Mouse (Mus musculus) MEL (cell line): ENCODE results near the gene Depdc5. TPM values are rescaled to one million over a fixed set of nuclear protein-coding genes. Genes with fewer than 3 reads are reported as not detected.

ENCODE experiments used
- DNase-seq: peaks from one replicate; pipeline ENCODE4 v3.0.0; 2011; ENCODE audit warnings: low read depth, low spot score
- H3K27ac ChIP-seq: 2 replicates; pipeline ENCODE4 v1.5.1; 2012; ENCODE audit warnings: low read depth, mild to moderate bottlenecking, control low read depth, low read length, moderate library complexity; ENCODE audit not compliant: control insufficient read depth
- H3K27me3 ChIP-seq, 2 experiments: fragments of 150-350 bp in 1 of 2; sonication (generic) in 1 of 2; 2 replicates each; pipeline ENCODE4 v1.6.1; 2012; ENCODE audit warnings: low read length in 2 of 2, mild to moderate bottlenecking in 2 of 2, improper control_type of control experiment in 1 of 2, moderate library complexity in 1 of 2; ENCODE audit not compliant: insufficient read depth in 2 of 2, control insufficient read depth in 1 of 2
- H3K36me3 ChIP-seq, 2 experiments: 2 replicates each; pipeline ENCODE4 v1.6.1; 2012 to 2014; ENCODE audit warnings: low read length in 2 of 2, improper control_type of control experiment in 1 of 2, inconsistent platforms in 1 of 2, mild to moderate bottlenecking in 1 of 2; ENCODE audit not compliant: insufficient read depth in 2 of 2, control insufficient read depth in 1 of 2
- H3K4me1 ChIP-seq, 2 experiments: fragments of 150-350 bp in 1 of 2; sonication (generic) in 1 of 2; 2 replicates each; pipeline ENCODE4 v1.6.1; 2012; ENCODE audit warnings: low read length in 2 of 2, improper control_type of control experiment in 1 of 2, mild to moderate bottlenecking in 1 of 2; ENCODE audit not compliant: insufficient read depth in 2 of 2, control insufficient read depth in 1 of 2
- H3K4me3 ChIP-seq, 2 experiments: fragments of 150-350 bp in 1 of 2; sonication (generic) in 1 of 2; 2 replicates each; pipeline ENCODE4 v1.5.1; 2012; ENCODE audit warnings: low read depth in 2 of 2, low read length in 2 of 2, mild to moderate bottlenecking in 2 of 2, moderate library complexity in 2 of 2, control low read depth in 1 of 2, improper control_type of control experiment in 1 of 2; ENCODE audit not compliant: control insufficient read depth in 1 of 2, insufficient read depth in 1 of 2
- H3K79me2 ChIP-seq: 2 replicates; pipeline ENCODE4 v1.6.1; 2012; ENCODE audit warnings: mild to moderate bottlenecking, low read length, moderate library complexity; ENCODE audit not compliant: control insufficient read depth, poor library complexity, insufficient read depth
- H3K9ac ChIP-seq: 2 replicates; pipeline ENCODE4 v1.6.1; 2012; ENCODE audit warnings: low read depth, mild to moderate bottlenecking, control low read depth, low read length, moderate library complexity; ENCODE audit not compliant: control insufficient read depth, poor library complexity, severe bottlenecking
- H3K9me3 ChIP-seq: fragments of 150-350 bp; sonication (generic); replicated peaks from 2 replicates; pipeline ENCODE4 v1.6.1; 2012; ENCODE audit warnings: mild to moderate bottlenecking, low read length, improper control_type of control experiment, moderate library complexity; ENCODE audit not compliant: insufficient read depth
- BHLHE40 ChIP-seq: IDR thresholded peaks from 2 replicates; pipeline ENCODE4 v1.6.1; 2012; ENCODE audit warnings: low read depth, mild to moderate bottlenecking, inconsistent platforms, low read length, improper control_type of control experiment, borderline replicate concordance
- CHD1 ChIP-seq: IDR thresholded peaks from 2 replicates; pipeline ENCODE4 v1.6.1; 2012; ENCODE audit warnings: low read depth, mild to moderate bottlenecking, inconsistent platforms, low read length, improper control_type of control experiment
- CHD2 ChIP-seq: IDR thresholded peaks from 2 replicates; pipeline ENCODE4 v1.6.1; 2011; ENCODE audit warnings: low read length, improper control_type of control experiment
- E2F4 ChIP-seq: IDR thresholded peaks from 2 replicates; pipeline ENCODE4 v1.6.1; 2011; ENCODE audit warnings: low read depth, low read length, improper control_type of control experiment, borderline replicate concordance
- ELF1 ChIP-seq: IDR thresholded peaks from 2 replicates; pipeline ENCODE4 v1.6.1; 2014; ENCODE audit warnings: low read depth, mild to moderate bottlenecking, inconsistent platforms, low read length, improper control_type of control experiment, moderate library complexity
- EP300 ChIP-seq, 2 experiments: IDR thresholded peaks; 2 replicates each; pipeline ENCODE4 v1.6.1; 2011; ENCODE audit warnings: improper control_type of control experiment in 2 of 2, low read length in 2 of 2, low read depth in 1 of 2, mild to moderate bottlenecking in 1 of 2
- ETS1 ChIP-seq: IDR thresholded peaks from 2 replicates; pipeline ENCODE4 v1.6.1; 2012; ENCODE audit warnings: low read depth, mild to moderate bottlenecking, inconsistent platforms, low read length, improper control_type of control experiment, moderate library complexity
- HCFC1 ChIP-seq: IDR thresholded peaks from 2 replicates; pipeline ENCODE4 v1.6.1; 2012; ENCODE audit warnings: low read depth, mild to moderate bottlenecking, inconsistent platforms, low read length, improper control_type of control experiment, moderate library complexity
- JUND ChIP-seq: IDR thresholded peaks from 2 replicates; pipeline ENCODE4 v1.6.1; 2011; ENCODE audit warnings: low read depth, mild to moderate bottlenecking, improper control_type of control experiment, low read length
- KAT2A ChIP-seq: conservative IDR thresholded peaks from 2 replicates; pipeline ENCODE4 v1.6.1; 2012; ENCODE audit warnings: low read depth, low read length, improper control_type of control experiment, inconsistent platforms
- MAFK ChIP-seq: IDR thresholded peaks from 2 replicates; pipeline ENCODE4 v1.6.1; 2011; ENCODE audit warnings: low read depth, mild to moderate bottlenecking, low read length, improper control_type of control experiment, borderline replicate concordance
- MAX ChIP-seq: IDR thresholded peaks from 2 replicates; pipeline ENCODE4 v1.6.1; 2011; ENCODE audit warnings: low read length, improper control_type of control experiment
- MAZ ChIP-seq: IDR thresholded peaks from 2 replicates; pipeline ENCODE4 v1.6.1; 2012; ENCODE audit warnings: low read depth, mild to moderate bottlenecking, inconsistent platforms, low read length, improper control_type of control experiment
- MEF2A ChIP-seq: IDR thresholded peaks from 2 replicates; pipeline ENCODE4 v1.6.1; 2014; ENCODE audit warnings: low read depth, mild to moderate bottlenecking, inconsistent platforms, low read length, improper control_type of control experiment; ENCODE audit not compliant: poor library complexity, insufficient replicate concordance, severe bottlenecking; ENCODE audit errors: extremely low read depth
- MXI1 ChIP-seq: IDR thresholded peaks from 2 replicates; pipeline ENCODE4 v1.6.1; 2011; ENCODE audit warnings: mild to moderate bottlenecking, low read depth, low read length, improper control_type of control experiment
- MYB ChIP-seq: IDR thresholded peaks from 2 replicates; pipeline ENCODE4 v1.6.1; 2011; ENCODE audit warnings: mild to moderate bottlenecking, low read depth, low read length, improper control_type of control experiment
- MYC ChIP-seq: IDR thresholded peaks from 2 replicates; pipeline ENCODE4 v1.6.1; 2011; ENCODE audit warnings: low read depth, mild to moderate bottlenecking, low read length, improper control_type of control experiment, moderate library complexity
- NELFE ChIP-seq: IDR thresholded peaks from 2 replicates; pipeline ENCODE4 v1.6.1; 2011; ENCODE audit warnings: low read depth, low read length, improper control_type of control experiment
- POLR2A ChIP-seq, 2 experiments: IDR thresholded peaks; 2 replicates each; pipeline ENCODE4 v1.6.1; 2011 to 2012; ENCODE audit warnings: low read length in 2 of 2, mild to moderate bottlenecking in 2 of 2, control low read depth in 1 of 2, improper control_type of control experiment in 1 of 2, low read depth in 1 of 2, moderate library complexity in 1 of 2; ENCODE audit not compliant: control insufficient read depth in 1 of 2, insufficient read depth in 1 of 2, poor library complexity in 1 of 2
- POLR2AphosphoS5 ChIP-seq: IDR thresholded peaks from 2 replicates; pipeline ENCODE4 v1.6.1; 2012; ENCODE audit warnings: low read depth, borderline replicate concordance, mild to moderate bottlenecking, inconsistent platforms, low read length, moderate library complexity, mixed read lengths
- RCOR1 ChIP-seq: IDR thresholded peaks from 2 replicates; pipeline ENCODE4 v1.6.1; 2012; ENCODE audit warnings: low read depth, mild to moderate bottlenecking, inconsistent platforms, low read length, improper control_type of control experiment
- TBP ChIP-seq: IDR thresholded peaks from 2 replicates; pipeline ENCODE4 v1.8.0; 2011; ENCODE audit warnings: low read depth, low read length, improper control_type of control experiment
- TCF12 ChIP-seq: IDR thresholded peaks from 2 replicates; pipeline ENCODE4 v1.6.1; 2014; ENCODE audit warnings: low read depth, mild to moderate bottlenecking, inconsistent platforms, low read length, improper control_type of control experiment, moderate library complexity
- USF1 ChIP-seq: IDR thresholded peaks from 2 replicates; pipeline ENCODE4 v1.6.1; 2014; ENCODE audit warnings: low read depth, mild to moderate bottlenecking, inconsistent platforms, low read length, improper control_type of control experiment, moderate library complexity
- USF2 ChIP-seq, 2 experiments: IDR thresholded peaks; 2 replicates each; pipeline ENCODE4 v1.6.1; 2011 to 2012; ENCODE audit warnings: improper control_type of control experiment in 2 of 2, low read length in 2 of 2, borderline replicate concordance in 1 of 2, inconsistent platforms in 1 of 2, low read depth in 1 of 2, mild to moderate bottlenecking in 1 of 2; ENCODE audit not compliant: insufficient read depth in 1 of 2
- ZC3H11A ChIP-seq: IDR thresholded peaks from 2 replicates; pipeline ENCODE4 v1.6.1; 2012; ENCODE audit warnings: low read depth, mild to moderate bottlenecking, inconsistent platforms, low read length, improper control_type of control experiment
- ZKSCAN1 ChIP-seq: IDR thresholded peaks from 2 replicates; pipeline ENCODE4 v1.6.1; 2012; ENCODE audit warnings: low read depth, mild to moderate bottlenecking, inconsistent platforms, low read length, improper control_type of control experiment, moderate library complexity
- ZMIZ1 ChIP-seq: IDR thresholded peaks from 2 replicates; pipeline ENCODE4 v1.6.1; 2012; ENCODE audit warnings: low read depth, mild to moderate bottlenecking, inconsistent platforms, low read length, improper control_type of control experiment, moderate library complexity
- ZNF384 ChIP-seq: IDR thresholded peaks from 2 replicates; pipeline ENCODE4 v1.6.1; 2012; ENCODE audit warnings: low read depth, mild to moderate bottlenecking, inconsistent platforms, low read length, improper control_type of control experiment
- polyA plus RNA-seq, 2 experiments: library from polyadenylated mRNA; stranded (reverse) in 1 of 2; unstranded in 1 of 2; fragments of >175 nt in 1 of 2; fragments of >200 nt in 1 of 2; gene quantifications; 2 replicates each; pipeline versions ENCODE4 v1.2.1 to v1.2.4; 2012; ENCODE audit warnings: low replicate concordance in 2 of 2, low read depth in 1 of 2; ENCODE audit not compliant: insufficient read length in 2 of 2, insufficient read depth in 1 of 2, missing spikeins in 1 of 2
- total RNA-seq: library from RNA; depleted of rRNA; stranded (reverse); fragments of 300-350 nt; gene quantifications from 2 replicates; pipeline ENCODE4 v1.2.3, GENCODE M21; 2012

Gene Depdc5
- total and polyA plus RNA-seq, 3 experiments = 20.3 to 23.9 TPM; not detected in 1

- TF ChIP-seq TBP (peak; percentile 76), BHLHE40 (0 out of 2 replicates have a peak, but pooled peaks have one; percentile 35), E2F4 (no peak), MXI1 (peak; percentile 82), ZMIZ1 (peak; percentile 82), TCF12 (peak; percentile 51; the same call in 1 of the 2 replicates), ZNF384 (no peak), RCOR1 (no peak), POLR2AphosphoS5 (0 out of 2 replicates have a peak, but pooled peaks have one; percentile 42), MAX (0 out of 2 replicates have a peak, but pooled peaks have one; percentile 20), ZKSCAN1 (no peak), NELFE (peak; percentile 84), MYC (no peak), EP300 (IDR thresholded peaks at IDR 0.05; ENCODE audit: low read depth in 1 of 2, low read length in 2 of 2) (peak in 1 of 2 experiments; percentile 83; a peak in 2 of 4 replicates), USF1 (no peak), MEF2A (peak; percentile 100), ELF1 (no peak; the same call in 1 of the 2 replicates), POLR2A (IDR thresholded peaks at IDR 0.05; ENCODE audit: control insufficient read depth in 1 of 2, insufficient read depth in 1 of 2, low read depth in 1 of 2, low read length in 2 of 2, poor library complexity in 1 of 2) (peak; percentile 76 to 93)
Measured at GRCm38 (mm10) chr5:33018561-33019425, 155.3 kb downstream of the Depdc5 start, which contains the start of gene Ywhah (continued).

GRCm38 (mm10) chr5:33019426-33019821 is 155.9 kb downstream of the Depdc5 start:
- peak; percentile 70 for DNase-seq
- Histone ChIP-seq H3K9me3 (no peaks in the 10 kb centered on the region), H3K9ac (peak overlapping the region; percentile 92), H3K27me3 (no peaks in the 10 kb centered on the region), H3K4me1 (peaks cover 36 to 52% of the 10 kb centered on the region in 2 experiments), H3K36me3 (peaks cover 7 to 56% of the 10 kb centered on the region in 2 experiments), H3K79me2 (peaks cover 50% of the 10 kb centered on the region), H3K4me3 (peak overlapping the region; percentile 91 to 93), H3K27ac (peak overlapping the region; percentile 90)
- TF ChIP-seq MAZ (no peak), RCOR1 (no peak), POLR2A (IDR thresholded peaks at IDR 0.05; ENCODE audit: control insufficient read depth in 1 of 2, insufficient read depth in 1 of 2, low read depth in 1 of 2, low read length in 2 of 2, poor library complexity in 1 of 2) (no peak; a peak in 1 of 4 replicates), BHLHE40 (no peak), MYC (no peak), ELF1 (no peak), KAT2A (no peak), ETS1 (no peak), JUND (no peak), E2F4 (no peak), TBP (no peak), HCFC1 (no peak; the same call in 1 of the 2 replicates), MAFK (no peak), MYB (no peak), POLR2AphosphoS5 (no peak), TCF12 (no peak), MEF2A (0 out of 2 replicates have a peak, but pooled peaks have one; percentile 6), ZC3H11A (no peak), CHD2 (no peak), EP300 (IDR thresholded peaks at IDR 0.05; ENCODE audit: low read depth in 1 of 2, low read length in 2 of 2) (no peak), CHD1 (peak; percentile 80; the same call in 1 of the 2 replicates), USF2 (IDR thresholded peaks at IDR 0.05; ENCODE audit: borderline replicate concordance in 1 of 2, insufficient read depth in 1 of 2, low read depth in 1 of 2, low read length in 2 of 2) (no peak)
